Mouse (Mus musculus): ENCODE measurements around the gene Pde6c. TPM values are rescaled to one million over a fixed set of nuclear protein-coding genes. Genes with fewer than 3 reads are reported as not detected.

Pde6c gene
- 0.30 and 0.31 TPM in 2 replicates for polyA plus RNA-seq (2012; rRNA removed)

GRCm38 (mm10) chr19:38132481-38132880 lies at the start of gene Pde6c:
Pde6c (plus strand) TSS chr19:38132781.

GRCm38 (mm10) chr19:38096858-38097758 lies 35.5 kb upstream of the Pde6c start, which contains the start of gene Ffar4:
Ffar4 (plus strand) TSS chr19:38097071.

GRCm38 (mm10) chr19:38125219-38125610 lies 7.4 kb upstream of the Pde6c start, which contains the start of gene Rbp4:
Rbp4 (minus strand) TSS chr19:38125281.

GRCm38 (mm10) chr19:38223905-38224684 lies 91.5 kb downstream of the Pde6c start, which contains the start of gene Fra10ac1:
Fra10ac1 (minus strand) TSS chr19:38224156.

Other genes starting within 250 kb of the Pde6c start
- gene Myof, start 89.2 kb upstream of the Pde6c start, polyA plus RNA-seq (2012; rRNA removed): 5.6 and 12.8 TPM in 2 replicates
- 14.4 and 22.9 TPM in 2 replicates for gene Cep55, start 77.8 kb upstream of the Pde6c start, polyA plus RNA-seq (2012; rRNA removed)
- gene Ffar4, start 35.7 kb upstream of the Pde6c start, polyA plus RNA-seq (2012; rRNA removed): 0.10 TPM in 1 of 2 replicates, not detected in the other
- 1.5 and 4.0 TPM in 2 replicates for gene Rbp4, start 7.5 kb upstream of the Pde6c start, polyA plus RNA-seq (2012; rRNA removed)
- 36.0 and 42.7 TPM in 2 replicates for gene Fra10ac1, start 91.4 kb downstream of the Pde6c start, polyA plus RNA-seq (2012; rRNA removed)
- 8.7 and 9.1 TPM in 2 replicates for gene Lgi1, start 131.8 kb downstream of the Pde6c start, polyA plus RNA-seq (2012; rRNA removed)

Data from central nervous system, embryonic 14 days (tissue).